Mouse (Mus musculus): ENCODE data around the gene Akap13. TPM values are rescaled to one million over a fixed set of nuclear protein-coding genes. Genes with fewer than 3 reads are reported as not detected.
"Not testable (repeated sequence)": the region's sequence is repeated elsewhere in the genome, so short reads cannot be mapped to it uniquely, and the experiment has no call there.

Gene Akap13
- polyA plus RNA-seq, 1 experiment from 2014 or later, result 48.5 TPM

DNA sequence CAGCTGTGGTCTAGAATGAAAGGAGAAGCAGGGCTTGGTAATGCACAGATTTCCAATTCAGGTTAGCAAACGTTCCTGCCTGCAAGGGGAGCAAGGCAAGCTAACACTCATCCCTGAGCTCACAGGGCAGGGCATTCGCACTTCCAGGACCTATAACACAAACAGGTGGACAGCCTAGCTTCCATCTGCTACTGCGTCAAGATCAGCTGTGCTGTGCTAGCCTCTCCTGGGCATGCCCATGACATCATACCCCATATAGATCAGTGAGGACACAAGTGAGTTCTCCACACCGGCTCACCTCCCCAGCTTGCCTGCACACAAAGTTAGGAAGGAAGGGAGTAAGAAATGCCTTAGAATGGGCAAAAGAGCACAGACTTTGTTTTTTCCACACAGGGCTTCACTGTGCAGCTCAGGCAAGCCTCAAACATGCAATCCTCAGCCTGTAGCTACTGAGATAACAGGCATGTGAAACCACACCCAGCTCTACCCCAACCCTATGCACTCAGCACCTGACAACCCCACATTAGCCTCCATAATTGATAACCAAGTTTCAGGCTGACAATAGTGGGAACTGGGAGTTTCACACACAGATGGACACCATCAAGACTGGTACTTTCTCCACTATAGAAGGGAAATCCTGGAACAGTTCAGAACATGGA lies 305.5 kb downstream of the Akap13 start:
- H3K4me1 ChIP-seq; H3K36me3 ChIP-seq; H3K9ac ChIP-seq; H3K27ac ChIP-seq; H3K4me3 ChIP-seq; H3K4me2 ChIP-seq (replicated peaks); ATAC-seq (ENCODE audit: insufficient number of reproducible peaks, insufficient read depth, low FRiP score, low TSS enrichment); H3K9me3 ChIP-seq; H3K27me3 ChIP-seq: not testable (repeated sequence)
- WGBS, result 71% methylated on average over 4 of the region's 4 CpGs

DNA sequence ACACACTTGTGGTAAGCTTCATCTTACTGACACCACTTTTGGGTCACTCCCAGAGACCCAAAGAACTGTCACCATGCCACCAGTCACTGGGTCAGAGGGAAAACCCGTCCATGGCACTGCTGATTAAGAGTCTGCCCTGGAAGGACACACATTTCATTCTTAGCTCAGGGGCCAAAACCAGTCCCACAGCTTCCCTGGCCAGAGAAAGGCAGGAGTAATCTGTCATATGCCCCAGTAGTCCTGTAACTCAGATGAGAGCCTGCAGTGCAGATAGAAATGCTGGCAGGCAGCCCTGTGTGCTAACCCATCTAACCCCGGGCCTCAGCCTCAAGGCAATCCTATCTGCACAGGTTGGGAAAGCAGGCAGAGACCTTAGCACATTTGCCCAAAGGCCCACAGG lies 306.9 kb downstream of the Akap13 start:
- not testable (repeated sequence) for H3K27ac ChIP-seq; H3K4me2 ChIP-seq (replicated peaks); H3K36me3 ChIP-seq; H3K9me3 ChIP-seq; ATAC-seq (ENCODE audit: insufficient number of reproducible peaks, insufficient read depth, low FRiP score, low TSS enrichment); H3K9ac ChIP-seq; H3K4me3 ChIP-seq; H3K27me3 ChIP-seq; H3K4me1 ChIP-seq
- 61% methylated on average over 2 of the region's 2 CpGs for WGBS

- ATAC-seq (ENCODE audit: insufficient number of reproducible peaks, insufficient read depth, low FRiP score, low TSS enrichment), result not testable (repeated sequence)
Observed at GRCm38 (mm10) chr7:75767080-75767769, 311.9 kb downstream of the Akap13 start.

GRCm38 (mm10) chr7:75768169-75768568 lies 312.8 kb downstream of the Akap13 start:
- H3K9me3 ChIP-seq, result no peaks in the 10 kb centered on the region
- ATAC-seq (ENCODE audit: insufficient number of reproducible peaks, insufficient read depth, low FRiP score, low TSS enrichment), result no peak
- H3K9ac ChIP-seq, result no peak overlapping the region
- H3K36me3 ChIP-seq, result peaks cover 18% of the 10 kb centered on the region
- H3K4me3 ChIP-seq, result no peak overlapping the region
- no peaks in the 10 kb centered on the region for H3K4me1 ChIP-seq
- no peaks in the 10 kb centered on the region for H3K27me3 ChIP-seq
- no peak overlapping the region for H3K4me2 ChIP-seq (replicated peaks)
- H3K27ac ChIP-seq, result no peak overlapping the region
- WGBS, result 79% methylated on average over 2 of the region's 2 CpGs

More at GRCm38 (mm10) chr7:75767080-75767769, 311.9 kb downstream of the Akap13 start:
- not testable (repeated sequence) for H3K4me1 ChIP-seq; H3K27me3 ChIP-seq; H3K9me3 ChIP-seq; H3K4me3 ChIP-seq; H3K4me2 ChIP-seq (replicated peaks); H3K27ac ChIP-seq; H3K9ac ChIP-seq
- H3K36me3 ChIP-seq, result peaks cover 18% of the 10 kb centered on the region
- WGBS, result 100% methylated on average over 1 of the region's 5 CpGs

- no peak overlapping the region for H3K9ac ChIP-seq
- H3K36me3 ChIP-seq, result peaks cover 18% of the 10 kb centered on the region
- no peaks in the 10 kb centered on the region for H3K9me3 ChIP-seq
- no peak for ATAC-seq (ENCODE audit: insufficient number of reproducible peaks, insufficient read depth, low FRiP score, low TSS enrichment)
- H3K27me3 ChIP-seq, result no peaks in the 10 kb centered on the region
- H3K4me3 ChIP-seq, result no peak overlapping the region
- H3K27ac ChIP-seq, result no peak overlapping the region
- no peak overlapping the region for H3K4me2 ChIP-seq (replicated peaks)
- no peaks in the 10 kb centered on the region for H3K4me1 ChIP-seq
- 88% methylated on average over 9 of the region's 9 CpGs for WGBS
Observed at GRCm38 (mm10) chr7:75769909-75770308, 314.6 kb downstream of the Akap13 start.

- not testable (repeated sequence) for H3K4me2 ChIP-seq (replicated peaks); H3K27me3 ChIP-seq; H3K27ac ChIP-seq; H3K4me1 ChIP-seq; H3K4me3 ChIP-seq; ATAC-seq (ENCODE audit: insufficient number of reproducible peaks, insufficient read depth, low FRiP score, low TSS enrichment); H3K9me3 ChIP-seq; H3K9ac ChIP-seq
- peaks cover 53% of the 10 kb centered on the region for H3K36me3 ChIP-seq
- WGBS, result 86% methylated on average over 18 of the region's 18 CpGs
Observed at GRCm38 (mm10) chr7:75774095-75775078, 319.1 kb downstream of the Akap13 start.

DNA sequence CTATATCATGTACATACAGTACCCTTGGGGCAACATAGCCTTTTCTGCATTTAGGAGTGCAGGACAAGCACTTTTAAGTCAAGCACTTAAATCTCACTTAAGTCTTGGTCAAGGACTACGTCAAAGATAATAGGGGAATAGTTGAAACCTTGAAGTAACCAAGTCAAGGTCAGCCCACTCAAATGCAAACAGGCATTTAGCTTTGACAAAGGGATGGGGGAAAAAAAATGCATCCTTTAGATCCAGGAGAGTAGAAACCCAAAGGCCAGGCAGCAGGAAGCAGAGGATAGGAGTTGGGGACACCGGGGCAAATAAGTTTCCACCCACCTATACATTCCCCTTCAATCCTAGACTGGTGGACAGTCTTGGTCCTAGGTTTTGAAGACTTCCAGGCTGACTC lies 322.7 kb downstream of the Akap13 start:
- Histone ChIP-seq H3K36me3 (peaks cover 35% of the 10 kb centered on the region), H3K9me3 (no peaks in the 10 kb centered on the region), H3K27ac (no peak overlapping the region), H3K9ac (no peak overlapping the region), H3K27me3 (no peaks in the 10 kb centered on the region), H3K4me1 (peaks cover 8% of the 10 kb centered on the region; the same call in 1 of the 2 replicates), H3K4me3 (no peak overlapping the region), H3K4me2 (replicated peaks) (no peak overlapping the region)
- 89% methylated on average over 2 of the region's 2 CpGs for WGBS
- ATAC-seq (ENCODE audit: insufficient number of reproducible peaks, insufficient read depth, low FRiP score, low TSS enrichment), result no peak

- Histone ChIP-seq H3K9me3 (no peaks in the 10 kb centered on the region), H3K4me2 (replicated peaks) (peak overlapping the region; percentile 57), H3K27ac (no peak overlapping the region), H3K36me3 (peaks cover 28% of the 10 kb centered on the region), H3K4me1 (peaks cover 8% of the 10 kb centered on the region; the same call in 1 of the 2 replicates), H3K4me3 (peak overlapping the region; percentile 66), H3K9ac (no peak overlapping the region), H3K27me3 (no peaks in the 10 kb centered on the region)
- no peak for ATAC-seq (ENCODE audit: insufficient number of reproducible peaks, insufficient read depth, low FRiP score, low TSS enrichment)
- 33% methylated on average over 1 of the region's 5 CpGs for WGBS
Observed at GRCm38 (mm10) chr7:75780812-75781211, 325.5 kb downstream of the Akap13 start.

DNA sequence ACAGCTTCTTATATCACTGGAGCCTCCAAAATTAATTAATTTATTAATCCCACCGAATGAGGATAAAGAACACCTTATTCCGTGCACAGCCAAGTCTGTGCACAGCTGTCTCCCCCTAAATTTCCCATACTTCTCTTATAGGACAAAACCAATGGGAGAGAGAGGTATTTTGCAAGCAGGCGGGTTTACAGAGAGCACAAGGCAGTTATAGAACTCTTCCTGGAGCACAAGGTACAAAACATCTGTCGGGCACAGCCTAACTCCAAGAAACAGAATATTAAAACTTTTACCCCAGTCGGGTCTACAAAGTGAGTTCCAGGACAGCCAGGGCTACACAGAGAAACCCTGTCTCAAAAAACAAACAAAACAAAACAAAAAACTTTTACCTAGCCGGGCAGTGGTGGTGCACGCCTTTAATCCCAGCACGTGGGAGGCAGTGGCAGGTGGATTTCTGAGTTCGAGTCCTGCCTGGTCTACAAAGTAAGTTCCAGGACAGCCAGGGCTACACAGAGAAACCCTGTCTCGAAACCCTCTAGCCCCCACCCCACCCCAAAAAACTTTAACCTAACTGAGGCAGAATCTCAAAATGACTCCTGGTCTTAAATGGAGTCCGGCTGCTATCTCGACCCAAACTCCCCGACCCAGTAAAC lies 326.1 kb downstream of the Akap13 start:
- WGBS, result 8% methylated on average over 13 of the region's 13 CpGs
- H3K9ac ChIP-seq, result peak overlapping the region; percentile 59
- no peak overlapping the region for H3K27ac ChIP-seq
- 0 out of 2 replicates have a peak, but pooled peaks have one; percentile 8 for ATAC-seq (ENCODE audit: insufficient number of reproducible peaks, insufficient read depth, low FRiP score, low TSS enrichment)
- peak overlapping the region; percentile 66 for H3K4me3 ChIP-seq
- no peaks in the 10 kb centered on the region for H3K9me3 ChIP-seq
- no peaks in the 10 kb centered on the region for H3K27me3 ChIP-seq
- peak overlapping the region; percentile 57 for H3K4me2 ChIP-seq (replicated peaks)
- H3K4me1 ChIP-seq, result peaks cover 8% of the 10 kb centered on the region; the same call in 1 of the 2 replicates
- peaks cover 22% of the 10 kb centered on the region for H3K36me3 ChIP-seq

- Histone ChIP-seq H3K27me3 (no peaks in the 10 kb centered on the region), H3K27ac (no peak overlapping the region), H3K9ac (peak overlapping the region; percentile 59), H3K4me1 (peaks cover 8% of the 10 kb centered on the region; the same call in 1 of the 2 replicates), H3K9me3 (no peaks in the 10 kb centered on the region), H3K36me3 (peaks cover 15% of the 10 kb centered on the region; the same call in 1 of the 2 replicates), H3K4me2 (replicated peaks) (peak overlapping the region; percentile 57), H3K4me3 (peak overlapping the region; percentile 66)
- WGBS, result 12% methylated on average over 36 of the region's 36 CpGs
- ATAC-seq (ENCODE audit: insufficient number of reproducible peaks, insufficient read depth, low FRiP score, low TSS enrichment), result peak; percentile 90
Observed at GRCm38 (mm10) chr7:75781948-75782722, 326.8 kb downstream of the Akap13 start.

Data from embryonic facial prominence, embryonic 12.5 days (tissue).